Mouse (Mus musculus) CH12.LX (cell line): Measurements from ENCODE around the gene Slc30a1.

Source experiments
- CHD2 ChIP-seq: IDR thresholded peaks from 2 replicates; pipeline ENCODE4 v1.6.1; 2011; ENCODE audit warnings: low read length, improper control_type of control experiment
- CTCF ChIP-seq, 2 experiments: IDR thresholded peaks in 1 of 2; conservative IDR thresholded peaks in 1 of 2; 2 replicates each; pipeline ENCODE4 v1.5.1; 2011 to 2012; ENCODE audit warnings: low read depth in 2 of 2, low read length in 2 of 2, improper control_type of control experiment in 1 of 2, inconsistent platforms in 1 of 2, mild to moderate bottlenecking in 1 of 2, moderate library complexity in 1 of 2
- MAX ChIP-seq: IDR thresholded peaks from 2 replicates; pipeline ENCODE4 v1.6.1; 2011; ENCODE audit warnings: low read length, improper control_type of control experiment
- POLR2A ChIP-seq: IDR thresholded peaks from 2 replicates; pipeline ENCODE4 v1.6.1; 2011; ENCODE audit warnings: low read depth, mild to moderate bottlenecking, improper control_type of control experiment, low read length
- POLR2AphosphoS2 ChIP-seq: IDR thresholded peaks from 2 replicates; pipeline ENCODE4 v1.6.1; 2011; ENCODE audit warnings: low read depth, low read length, improper control_type of control experiment
- ZC3H11A ChIP-seq: IDR thresholded peaks from 2 replicates; pipeline ENCODE4 v1.6.1; 2012; ENCODE audit warnings: low read depth, mild to moderate bottlenecking, inconsistent platforms, low read length, improper control_type of control experiment
- ZKSCAN1 ChIP-seq: IDR thresholded peaks from 2 replicates; pipeline ENCODE4 v1.6.1; 2012; ENCODE audit warnings: low read depth, inconsistent platforms, low read length, improper control_type of control experiment, borderline replicate concordance

- no peak for TF ChIP-seq CTCF (conservative IDR thresholded peaks at IDR 0.05 in 1 of 2, IDR thresholded peaks at IDR 0.05 in 1 of 2; ENCODE audit: low read depth in 2 of 2, low read length in 2 of 2)
- no peak for TF ChIP-seq ZKSCAN1
- no peak for TF ChIP-seq ZC3H11A
- no peak for TF ChIP-seq POLR2A
- TF ChIP-seq MAX, result no peak
- TF ChIP-seq CHD2, result no peak
- no peak for TF ChIP-seq POLR2AphosphoS2
These were observed 4.1 kb downstream of the Slc30a1 start for GRCm38 (mm10) chr1:191910646-191911045.
